Comparison of ENCODE assay signal across 7 mouse cellular contexts in the genomic region with DNA sequence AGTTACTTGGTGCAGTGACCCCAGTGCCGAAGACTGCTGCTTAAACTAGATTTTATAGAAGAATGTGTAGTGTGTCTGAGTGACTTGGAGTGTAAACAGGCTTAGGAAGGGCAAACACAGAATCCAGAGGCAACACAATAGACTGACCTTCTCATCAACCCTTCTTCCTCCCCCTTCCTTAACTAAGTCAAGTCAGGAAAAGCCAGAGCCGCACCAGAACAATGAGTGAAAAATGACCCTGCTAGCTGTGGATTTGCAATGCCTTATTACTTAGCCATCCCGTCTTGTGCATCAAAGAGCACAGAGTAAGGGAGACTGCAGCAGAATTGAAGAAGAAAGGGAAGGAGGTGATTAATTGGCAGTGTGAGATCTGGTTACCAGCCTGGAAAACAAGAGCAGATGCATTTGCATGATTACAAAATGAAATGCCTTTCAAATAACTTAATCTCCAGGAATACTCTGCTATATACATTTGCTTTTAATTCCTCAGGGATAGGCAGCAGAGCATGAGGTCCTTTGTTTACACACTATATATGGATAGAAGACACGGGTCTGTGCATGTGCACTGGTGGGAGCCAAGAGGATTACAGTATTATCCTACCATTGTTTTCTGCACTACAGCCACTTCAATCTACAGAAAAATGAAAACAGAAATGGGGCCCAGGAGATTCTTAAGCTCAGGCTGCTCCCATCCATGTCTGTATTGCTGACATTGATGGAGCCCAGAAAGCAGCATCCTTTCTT.
DNase-seq lines count a peak whose midpoint lies in the region; ATAC-seq lines count a peak whose summit lies in the region.

No protein-coding gene starts in this region.

- intact Hi-C loops in gastrocnemius, postnatal 14 days (cut with DNase I; ENCODE audit: low total_unique reads), result no loop called here

- peak; percentile 56 for DNase-seq in embryonic facial prominence, embryonic 10.5 days (ENCODE audit: low spot score)
- peak; percentile 51 for DNase-seq in forebrain, embryonic 14.5 days (ENCODE audit: low spot score)
- DNase-seq in gastrocnemius, postnatal 14 days, result no peak
- DNase-seq in frontal cortex, postnatal 36 days (ENCODE audit: low spot score in 2 of 2), result no peak
- no peak for DNase-seq in liver

- H3K4me1 ChIP-seq in embryonic facial prominence, embryonic 10.5 days, result peaks cover 37% of the 10 kb centered on the region
- H3K4me1 ChIP-seq in forebrain, embryonic 14.5 days (ENCODE audit: control insufficient read depth, insufficient read depth, low read length), result peaks cover 8% of the 10 kb centered on the region
- 0 out of 2 replicates have a peak, but pooled peaks cover 3% of the 10 kb centered on the region for H3K4me1 ChIP-seq in intestine, embryonic 15.5 days (replicated peaks)
- H3K4me1 ChIP-seq in midbrain, embryonic 16.5 days (ENCODE audit: control insufficient read depth, insufficient read depth, low read length), result peaks cover 7% of the 10 kb centered on the region

- no peak overlapping the region for H3K9ac ChIP-seq in forebrain, embryonic 14.5 days (ENCODE audit: low read length)
- H3K9ac ChIP-seq in intestine, embryonic 15.5 days, result no peak overlapping the region
- H3K9ac ChIP-seq in midbrain, embryonic 16.5 days (ENCODE audit: low read depth, low read length), result no peak overlapping the region

- peak overlapping the region; percentile 74 for H3K27ac ChIP-seq in embryonic facial prominence, embryonic 10.5 days (replicated peaks)
- peak overlapping the region; percentile 60 for H3K27ac ChIP-seq in forebrain, embryonic 14.5 days (ENCODE audit: low read depth, low read length)
- no peak overlapping the region for H3K27ac ChIP-seq in intestine, embryonic 15.5 days
- peak overlapping the region; percentile 47; the same call in 1 of the 2 replicates for H3K27ac ChIP-seq in midbrain, embryonic 16.5 days (ENCODE audit: low read length)

- WGBS in embryonic facial prominence, embryonic 10.5 days, result 6% methylated on average over 4 of the region's 4 CpGs
- WGBS in forebrain, embryonic 14.5 days, result 2% methylated on average over 4 of the region's 4 CpGs
- WGBS in intestine, embryonic 15.5 days, result 15% methylated on average over 4 of the region's 4 CpGs
- WGBS in midbrain, embryonic 16.5 days, result 7% methylated on average over 4 of the region's 4 CpGs

- peak; percentile 73 for ATAC-seq in forebrain, embryonic 14.5 days
- ATAC-seq in intestine, embryonic 15.5 days, result peak; percentile 71
- ATAC-seq in midbrain, embryonic 16.5 days, result peak; percentile 62

- no peak overlapping the region for H3K4me2 ChIP-seq in forebrain, embryonic 14.5 days (ENCODE audit: low read length)
- no peak overlapping the region for H3K4me2 ChIP-seq in intestine, embryonic 15.5 days (replicated peaks)
- H3K4me2 ChIP-seq in midbrain, embryonic 16.5 days (ENCODE audit: low read length), result no peak overlapping the region

- no peaks in the 10 kb centered on the region for H3K36me3 ChIP-seq in embryonic facial prominence, embryonic 10.5 days (replicated peaks)
- no peaks in the 10 kb centered on the region for H3K36me3 ChIP-seq in forebrain, embryonic 14.5 days (ENCODE audit: control insufficient read depth, insufficient read depth, low read length)
- H3K36me3 ChIP-seq in intestine, embryonic 15.5 days, result no peaks in the 10 kb centered on the region
- H3K36me3 ChIP-seq in midbrain, embryonic 16.5 days (ENCODE audit: control insufficient read depth, insufficient read depth, low read length), result no peaks in the 10 kb centered on the region

- no peaks in the 10 kb centered on the region for H3K9me3 ChIP-seq in embryonic facial prominence, embryonic 10.5 days
- no peaks in the 10 kb centered on the region for H3K9me3 ChIP-seq in forebrain, embryonic 14.5 days (replicated peaks; ENCODE audit: control insufficient read depth, low read length)
- H3K9me3 ChIP-seq in intestine, embryonic 15.5 days, result no peaks in the 10 kb centered on the region
- H3K9me3 ChIP-seq in midbrain, embryonic 16.5 days (replicated peaks; ENCODE audit: control insufficient read depth, low read length, poor library complexity, severe bottlenecking), result no peaks in the 10 kb centered on the region

- H3K4me3 ChIP-seq in embryonic facial prominence, embryonic 10.5 days, result no peak overlapping the region
- H3K4me3 ChIP-seq in forebrain, embryonic 14.5 days (ENCODE audit: low read depth, low read length), result no peak overlapping the region
- no peak overlapping the region for H3K4me3 ChIP-seq in intestine, embryonic 15.5 days (replicated peaks)
- no peak overlapping the region for H3K4me3 ChIP-seq in midbrain, embryonic 16.5 days (ENCODE audit: low read depth, low read length)

- no peaks in the 10 kb centered on the region for H3K27me3 ChIP-seq in embryonic facial prominence, embryonic 10.5 days (replicated peaks; ENCODE audit: low read depth, poor library complexity, severe bottlenecking)
- no peaks in the 10 kb centered on the region for H3K27me3 ChIP-seq in forebrain, embryonic 14.5 days (replicated peaks; ENCODE audit: control insufficient read depth, insufficient read depth, low read length)
- H3K27me3 ChIP-seq in intestine, embryonic 15.5 days (replicated peaks), result no peaks in the 10 kb centered on the region
- H3K27me3 ChIP-seq in midbrain, embryonic 16.5 days (ENCODE audit: control insufficient read depth, insufficient read depth, low read depth, low read length), result no peaks in the 10 kb centered on the region

Comparison
In these comparisons a context has a peak if more than half of its experiments do, and no peak if none do; other contexts are left out.
1. DNase-seq: peak in embryonic facial prominence, embryonic 10.5 days (single experiment) and forebrain, embryonic 14.5 days (single experiment); none in gastrocnemius, postnatal 14 days (single experiment), frontal cortex, postnatal 36 days (0 of 2) and liver (single experiment).
2. Peak in every context shown above with its lines, with median percentiles within 50 percentile points of each other: ATAC-seq.